Mouse (Mus musculus) gastrocnemius, adult 2 months (tissue): Measurements from ENCODE around the gene Ssh2. TPM values are rescaled to one million over a fixed set of nuclear protein-coding genes. Genes with fewer than 3 reads are reported as not detected.
"Not testable (repeated sequence)": the region's sequence is repeated elsewhere in the genome, so short reads cannot be mapped to it uniquely, and the experiment has no call there.

ENCODE experiments used
- DNase-seq: peaks from one replicate; pipeline ENCODE4 v3.0.0; 2022
- H3K27ac ChIP-seq: fragments of 200-600 bp; 2 replicates; pipeline ENCODE4 v1.8.1; 2022; ENCODE audit warnings: mild to moderate bottlenecking
- H3K4me3 ChIP-seq: fragments of 200-600 bp; 2 replicates; pipeline ENCODE4 v1.8.1; 2022; ENCODE audit warnings: mild to moderate bottlenecking, moderate library complexity
- CTCF ChIP-seq: fragments of 200-600 bp; IDR thresholded peaks from 2 replicates; pipeline ENCODE4 v1.8.1; 2022; ENCODE audit warnings: antibody characterized with exemption, mild to moderate bottlenecking, moderate library complexity
- intact Hi-C: fragments of 180-260 bp; cut with DNase I; formaldehyde crosslinking; loops from one replicate; pipeline ENCODE4 v1.15.1; 2025
- total RNA-seq, 2 experiments: library from RNA; stranded (reverse); gene quantifications; 2 replicates each; pipeline ENCODE4 v1.2.3; 2021

The Ssh2 gene
- total RNA-seq, 2 experiments from 2014 or later, result 40.3 to 55.3 TPM

DNA sequence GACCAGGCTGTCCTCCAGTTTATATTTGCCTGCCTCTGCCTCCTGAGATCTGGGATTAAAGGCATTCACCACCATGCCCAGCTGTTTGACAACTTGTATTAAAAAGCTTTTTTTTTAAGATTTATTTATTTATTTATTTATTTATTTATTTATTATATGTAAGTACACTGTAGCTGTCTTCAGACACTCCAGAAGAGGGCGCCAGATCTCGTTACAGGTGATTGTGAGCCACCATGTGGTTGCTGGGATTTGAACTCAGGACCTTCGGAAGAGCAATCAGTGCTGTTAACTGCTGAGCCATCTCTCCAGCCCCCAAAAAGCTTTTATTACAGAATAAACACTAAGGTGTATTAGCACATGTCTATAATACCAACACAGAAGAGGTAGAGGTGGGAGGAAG lies 172.1 kb downstream of the Ssh2 start:
- DNase-seq, H3K4me3 ChIP-seq, H3K27ac ChIP-seq, intact Hi-C loops: not testable (repeated sequence)
- TF ChIP-seq CTCF, result peak; percentile 35; the same call in 1 of the 2 replicates

GRCm38 (mm10) chr11:77395539-77395938 lies 179.5 kb downstream of the Ssh2 start:
- TF ChIP-seq CTCF, result no peak
- Histone ChIP-seq H3K4me3 (no peak overlapping the region), H3K27ac (no peak overlapping the region)
- intact Hi-C loops, result no loop called here
- DNase-seq, result no peak

DNA sequence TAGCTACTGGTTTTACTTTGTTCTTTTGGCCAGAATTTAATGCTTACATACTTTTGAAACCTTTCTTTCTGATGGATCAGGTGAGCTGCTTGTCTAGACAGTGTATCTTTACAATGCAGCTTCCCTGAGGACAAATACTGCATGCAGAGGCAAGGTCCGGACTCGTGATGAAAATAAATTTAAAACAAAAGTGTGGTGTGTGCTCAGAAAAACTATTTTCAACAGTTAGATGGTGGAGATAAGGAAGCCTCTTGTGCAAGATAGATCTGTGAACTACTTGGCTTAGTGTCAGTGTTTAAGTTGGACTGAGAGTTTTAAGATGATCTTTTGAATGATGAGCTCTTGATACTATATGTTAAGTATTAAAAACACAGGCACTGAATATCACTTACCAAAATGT lies 186.4 kb downstream of the Ssh2 start:
- DNase-seq, result no peak
- intact Hi-C loops, result no loop called here
- Histone ChIP-seq H3K27ac (no peak overlapping the region), H3K4me3 (no peak overlapping the region)
- TF ChIP-seq CTCF, result no peak

DNA sequence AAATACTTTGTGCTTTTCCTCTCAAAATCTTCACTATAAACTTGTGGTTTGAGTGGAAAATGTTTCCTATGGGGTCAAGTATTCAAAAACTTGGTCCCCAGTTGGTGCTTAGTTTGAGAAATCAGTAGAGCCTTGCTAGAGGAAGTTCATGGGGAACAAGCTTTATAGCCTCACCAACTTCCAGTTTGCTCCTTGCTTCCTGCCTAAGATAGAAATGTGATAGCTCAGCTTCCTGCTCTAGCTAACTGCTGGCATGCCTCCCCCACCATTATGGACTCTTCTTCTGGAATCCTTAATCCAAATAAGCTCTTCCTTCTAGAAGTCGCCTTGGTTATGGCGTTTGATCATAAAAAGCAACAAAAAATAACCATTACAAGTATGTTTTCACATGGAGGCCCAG lies 190.2 kb downstream of the Ssh2 start:
- no peak overlapping the region for H3K27ac ChIP-seq
- intact Hi-C loops, result no loop called here
- DNase-seq, result no peak
- no peak for TF ChIP-seq CTCF
- H3K4me3 ChIP-seq, result no peak overlapping the region

DNA sequence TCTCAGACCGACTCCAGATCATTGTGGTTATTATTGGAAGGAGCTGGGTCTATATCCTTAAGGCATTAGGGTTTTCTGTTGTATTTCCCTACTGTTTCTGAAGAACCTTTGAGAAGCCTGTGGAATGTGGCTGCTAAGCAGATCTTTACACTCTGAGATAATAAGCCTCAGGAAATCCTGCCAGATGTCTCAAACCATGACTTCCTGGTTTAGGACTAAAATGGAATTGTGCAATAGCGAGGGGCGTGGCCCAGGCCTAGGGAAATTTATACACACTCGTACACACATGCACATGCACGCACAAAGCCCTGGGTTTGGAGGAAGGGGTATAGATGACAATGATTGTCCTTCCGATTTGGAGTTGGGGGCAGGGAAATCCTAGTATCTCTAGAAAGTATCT lies 193.8 kb downstream of the Ssh2 start:
- H3K4me3 ChIP-seq, result no peak overlapping the region
- no peak for TF ChIP-seq CTCF
- H3K27ac ChIP-seq, result peak overlapping the region; percentile 52
- peak; percentile 44 for DNase-seq
- intact Hi-C loops, result no loop called here

GRCm38 (mm10) chr11:77411284-77411683 lies 195.2 kb downstream of the Ssh2 start:
- intact Hi-C loops, result no loop called here

GRCm38 (mm10) chr11:77414141-77414839 lies 198.2 kb downstream of the Ssh2 start:
- no peak for TF ChIP-seq CTCF
- no peak for DNase-seq
- Histone ChIP-seq H3K27ac (peak overlapping the region; percentile 89), H3K4me3 (no peak overlapping the region)
- intact Hi-C loops, result no loop called here

More at GRCm38 (mm10) chr11:77411284-77411683, 195.2 kb downstream of the Ssh2 start:
- DNase-seq, result no peak
- TF ChIP-seq CTCF, result no peak
- H3K4me3 ChIP-seq, result no peak overlapping the region
- H3K27ac ChIP-seq, result peak overlapping the region; percentile 89; the same call in 1 of the 2 replicates

- TF ChIP-seq CTCF, result peak; percentile 25; the same call in 1 of the 2 replicates
- peak overlapping the region; percentile 89 for H3K27ac ChIP-seq
- peak; percentile 85 for DNase-seq
- H3K4me3 ChIP-seq, result no peak overlapping the region
- intact Hi-C loops, result loop anchor here (5.0 kb wide), 1 partner anchor 49 kb away; no protein-coding TSS in a partner anchor
Observed at GRCm38 (mm10) chr11:77416212-77417000, 200.3 kb downstream of the Ssh2 start.

DNA sequence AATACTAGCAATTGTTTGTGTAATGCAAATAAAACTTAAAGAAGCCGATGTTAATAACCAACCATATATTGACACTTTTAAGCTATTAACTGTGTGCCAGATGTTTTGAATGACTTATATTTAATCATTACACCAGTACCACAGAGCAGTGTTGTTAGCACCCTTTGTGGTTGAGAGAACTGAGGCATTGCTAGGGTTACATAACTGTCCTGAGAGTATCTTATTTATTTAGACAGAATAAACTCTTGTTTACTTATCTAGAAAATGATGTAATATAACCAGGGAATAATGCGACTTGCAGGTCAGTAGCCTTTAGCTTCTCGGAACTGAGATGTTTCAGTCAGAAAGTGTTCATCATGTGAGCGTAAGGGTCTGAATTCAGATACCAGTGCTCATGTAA lies 201.9 kb downstream of the Ssh2 start:
- TF ChIP-seq CTCF, result no peak
- H3K27ac ChIP-seq, result peak overlapping the region; percentile 89
- no peak overlapping the region for H3K4me3 ChIP-seq
- DNase-seq, result no peak
- intact Hi-C loops, result loop anchor here (5.0 kb wide), 1 partner anchor 51 kb away; no protein-coding TSS in a partner anchor

DNA sequence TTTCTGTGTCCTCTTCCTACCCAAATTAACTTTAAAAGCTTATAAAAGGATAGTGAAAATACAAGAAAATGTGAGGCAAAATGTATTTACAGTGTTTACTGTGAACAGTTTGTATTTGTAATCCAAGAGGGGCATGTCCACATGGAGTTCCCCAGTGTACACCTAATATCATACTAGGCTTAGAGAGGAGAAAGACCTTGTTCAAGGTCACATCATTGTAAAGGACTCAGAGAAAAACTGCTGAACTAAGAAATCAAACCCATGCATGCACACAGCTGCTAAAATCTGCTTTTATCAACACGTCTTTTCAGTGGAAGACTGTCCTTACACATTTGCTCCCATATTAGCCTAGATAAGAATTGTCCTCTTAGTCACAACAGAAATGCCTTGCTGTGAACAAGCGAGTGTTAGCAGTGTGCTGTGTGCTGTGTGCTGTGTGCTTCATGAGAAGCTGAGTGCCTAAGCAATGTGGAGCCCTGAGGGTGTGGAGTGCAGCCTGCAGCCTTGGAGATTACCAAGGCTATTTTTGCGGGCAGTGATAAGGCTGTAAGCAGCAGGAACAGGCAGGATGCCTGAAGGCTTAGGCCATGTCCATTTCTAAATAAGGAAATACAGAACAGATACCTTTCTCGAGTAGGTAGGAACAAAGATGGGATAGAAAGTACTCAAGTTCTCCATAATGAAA lies 207.2 kb downstream of the Ssh2 start:
- H3K4me3 ChIP-seq, result no peak overlapping the region
- no peak for TF ChIP-seq CTCF
- H3K27ac ChIP-seq, result peak overlapping the region; percentile 85
- peak; percentile 51 for DNase-seq
- intact Hi-C loops, result no loop called here

DNA sequence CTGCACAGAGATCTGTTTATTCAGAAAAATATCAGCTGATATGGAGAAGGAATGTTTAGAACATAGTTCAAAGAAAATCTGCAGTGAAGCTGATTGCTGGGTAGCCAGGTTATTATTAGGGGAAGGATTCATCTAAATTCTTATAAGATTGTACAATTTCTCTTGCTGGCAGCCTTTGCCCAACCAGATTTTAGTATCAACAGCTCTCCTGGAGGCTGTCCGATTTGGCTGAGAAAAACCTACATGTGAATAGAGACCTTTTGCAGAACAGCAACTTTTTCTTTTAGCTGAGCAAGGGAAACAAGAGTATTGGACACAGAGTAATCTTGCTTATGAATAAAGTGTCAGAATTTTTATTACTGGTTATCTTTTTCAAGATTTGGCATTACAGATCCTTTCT lies 212.4 kb downstream of the Ssh2 start:
- Histone ChIP-seq H3K4me3 (no peak overlapping the region), H3K27ac (peak overlapping the region; percentile 50)
- no peak for TF ChIP-seq CTCF
- intact Hi-C loops, result no loop called here
- no peak for DNase-seq

GRCm38 (mm10) chr11:77437026-77437425 lies 220.9 kb downstream of the Ssh2 start:
- H3K27ac ChIP-seq, result peak overlapping the region; percentile 44
- TF ChIP-seq CTCF, result no peak
- intact Hi-C loops, result no loop called here
- no peak for DNase-seq
- no peak overlapping the region for H3K4me3 ChIP-seq

DNA sequence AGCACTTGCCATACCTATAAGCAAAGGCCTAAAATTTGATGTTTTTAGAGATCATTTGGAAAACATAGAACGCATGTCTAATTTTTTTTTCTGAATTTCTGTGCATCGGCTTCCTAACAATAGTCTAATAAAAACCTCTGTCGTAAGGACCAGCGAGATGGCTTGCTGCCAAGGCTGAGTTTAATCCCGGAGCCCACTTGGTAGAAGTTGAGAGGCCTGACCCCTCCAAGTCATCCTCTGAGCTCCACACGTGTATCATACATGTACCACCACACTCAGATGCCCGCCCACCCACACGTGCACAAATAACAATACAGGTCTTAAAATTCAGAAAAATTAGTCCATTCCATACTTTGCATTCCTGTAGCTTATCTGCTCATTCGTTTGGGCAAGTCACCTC lies 224.0 kb downstream of the Ssh2 start:
- Histone ChIP-seq H3K27ac (peak overlapping the region; percentile 88), H3K4me3 (no peak overlapping the region)
- DNase-seq, result no peak
- intact Hi-C loops, result loop anchor here (5.0 kb wide), 1 partner anchor 73 kb away; no protein-coding TSS in a partner anchor
- no peak for TF ChIP-seq CTCF
